Mouse (Mus musculus) CH12.LX (cell line): ENCODE results near the gene Gm9774. TPM values are rescaled to one million over a fixed set of nuclear protein-coding genes. Genes with fewer than 3 reads are reported as not detected.

Experiments
- DNase-seq: peaks from one replicate; pipeline ENCODE4 v3.0.0-alpha.2; 2013; ENCODE audit errors: extremely low read depth
- H3K27ac ChIP-seq: 2 replicates; pipeline ENCODE4 v1.5.1; 2012; ENCODE audit warnings: low read depth, mild to moderate bottlenecking, control low read depth, moderate library complexity; ENCODE audit not compliant: insufficient read depth
- H3K27me3 ChIP-seq: replicated peaks from 2 replicates; pipeline ENCODE3; 2012; ENCODE audit warnings: inconsistent platforms
- H3K36me3 ChIP-seq, 2 experiments: replicated peaks in 1 of 2; 2 replicates each; pipeline versions ENCODE3 to v1.6.1; 2012; ENCODE audit warnings: inconsistent platforms in 1 of 2, low read length in 1 of 2, mild to moderate bottlenecking in 1 of 2, mixed read lengths in 1 of 2, moderate library complexity in 1 of 2; ENCODE audit not compliant: control insufficient read depth in 1 of 2, insufficient read depth in 1 of 2
- H3K4me1 ChIP-seq, 2 experiments: 2 replicates each; pipeline ENCODE4 v1.6.1; 2012; ENCODE audit warnings: inconsistent platforms in 1 of 2, moderate library complexity in 1 of 2; ENCODE audit not compliant: insufficient read depth in 2 of 2, control insufficient read depth in 1 of 2
- H3K4me2 ChIP-seq: 2 replicates; pipeline ENCODE4 v1.6.1; 2012; ENCODE audit warnings: low read depth, mild to moderate bottlenecking, control low read depth; ENCODE audit not compliant: poor library complexity, insufficient read depth, severe bottlenecking
- H3K4me3 ChIP-seq, 3 experiments: fragments of 150-350 bp in 1 of 3; sonication (generic) in 1 of 3; replicated peaks in 1 of 3; 2 replicates each; pipeline versions ENCODE3 to v1.5.1; 2011 to 2012; ENCODE audit warnings: low read depth in 2 of 3, low read length in 2 of 3, mild to moderate bottlenecking in 2 of 3, moderate library complexity in 2 of 3, control low read depth in 1 of 3, improper control_type of control experiment in 1 of 3, inconsistent platforms in 1 of 3, mixed read lengths in 1 of 3; ENCODE audit not compliant: poor library complexity in 1 of 3
- H3K79me2 ChIP-seq: replicated peaks from 2 replicates; pipeline ENCODE4 v1.6.1; 2012; ENCODE audit warnings: mild to moderate bottlenecking, moderate library complexity; ENCODE audit not compliant: control insufficient read depth, poor library complexity, insufficient read depth, severe bottlenecking; ENCODE audit errors: extremely low read depth
- H3K9ac ChIP-seq: 2 replicates; pipeline ENCODE4 v1.6.1; 2012; ENCODE audit warnings: low read depth, mild to moderate bottlenecking, control low read depth, moderate library complexity; ENCODE audit not compliant: insufficient read depth
- H3K9me3 ChIP-seq: replicated peaks from 2 replicates; pipeline ENCODE3; 2012; ENCODE audit warnings: low read length, inconsistent platforms, mixed read lengths
- CHD1 ChIP-seq: IDR thresholded peaks from 2 replicates; pipeline ENCODE4 v1.6.1; 2012; ENCODE audit warnings: low read depth, low read length, improper control_type of control experiment, inconsistent platforms
- CTCF ChIP-seq, 2 experiments: IDR thresholded peaks in 1 of 2; conservative IDR thresholded peaks in 1 of 2; 2 replicates each; pipeline ENCODE4 v1.5.1; 2011 to 2012; ENCODE audit warnings: low read depth in 2 of 2, low read length in 2 of 2, improper control_type of control experiment in 1 of 2, inconsistent platforms in 1 of 2, mild to moderate bottlenecking in 1 of 2, moderate library complexity in 1 of 2
- ETS1 ChIP-seq: conservative IDR thresholded peaks from 2 replicates; pipeline ENCODE4 v1.6.1; 2012; ENCODE audit warnings: low read depth, mild to moderate bottlenecking, inconsistent platforms, low read length, improper control_type of control experiment, moderate library complexity
- HCFC1 ChIP-seq: IDR thresholded peaks from 2 replicates; pipeline ENCODE4 v1.6.1; 2012; ENCODE audit warnings: low read depth, mild to moderate bottlenecking, inconsistent platforms, low read length, improper control_type of control experiment
- IRF4 ChIP-seq: IDR thresholded peaks from 2 replicates; pipeline ENCODE4 v1.6.1; 2014; ENCODE audit warnings: low read depth, mild to moderate bottlenecking, inconsistent platforms, low read length, improper control_type of control experiment
- JUN ChIP-seq: IDR thresholded peaks from 2 replicates; pipeline ENCODE4 v1.6.1; 2011; ENCODE audit warnings: low read depth, mild to moderate bottlenecking, low read length, improper control_type of control experiment, moderate library complexity; ENCODE audit not compliant: insufficient read depth
- KAT2A ChIP-seq: IDR thresholded peaks from 2 replicates; pipeline ENCODE4 v1.6.1; 2012; ENCODE audit warnings: low read length, improper control_type of control experiment, inconsistent platforms; ENCODE audit not compliant: insufficient replicate concordance
- MAFK ChIP-seq: IDR thresholded peaks from 2 replicates; pipeline ENCODE4 v1.6.1; 2011; ENCODE audit warnings: low read length, improper control_type of control experiment; ENCODE audit not compliant: insufficient replicate concordance
- MAZ ChIP-seq: IDR thresholded peaks from 2 replicates; pipeline ENCODE4 v1.6.1; 2012; ENCODE audit warnings: low read depth, mild to moderate bottlenecking, inconsistent platforms, low read length, improper control_type of control experiment, moderate library complexity
- MEF2A ChIP-seq: IDR thresholded peaks from 2 replicates; pipeline ENCODE4 v1.6.1; 2014; ENCODE audit warnings: low read depth, mild to moderate bottlenecking, inconsistent platforms, low read length, improper control_type of control experiment, borderline replicate concordance
- MXI1 ChIP-seq: IDR thresholded peaks from 2 replicates; pipeline ENCODE4 v1.6.1; 2011; ENCODE audit warnings: mild to moderate bottlenecking, low read depth, low read length, improper control_type of control experiment
- MYC ChIP-seq: IDR thresholded peaks from 2 replicates; pipeline ENCODE4 v1.6.1; 2011; ENCODE audit warnings: low read depth, mild to moderate bottlenecking, improper control_type of control experiment, low read length
- NELFE ChIP-seq: IDR thresholded peaks from 2 replicates; pipeline ENCODE4 v1.6.1; 2011; ENCODE audit warnings: low read depth, low read length, improper control_type of control experiment
- PAX5 ChIP-seq: IDR thresholded peaks from 2 replicates; pipeline ENCODE4 v1.6.1; 2012; ENCODE audit warnings: low read length, inconsistent platforms, mixed read lengths
- POLR2A ChIP-seq: IDR thresholded peaks from 2 replicates; pipeline ENCODE4 v1.6.1; 2011; ENCODE audit warnings: low read depth, mild to moderate bottlenecking, improper control_type of control experiment, low read length
- POLR2AphosphoS2 ChIP-seq: IDR thresholded peaks from 2 replicates; pipeline ENCODE4 v1.6.1; 2011; ENCODE audit warnings: low read depth, low read length, improper control_type of control experiment
- RCOR1 ChIP-seq: conservative IDR thresholded peaks from 2 replicates; pipeline ENCODE4 v1.6.1; 2012; ENCODE audit warnings: low read depth, mild to moderate bottlenecking, inconsistent platforms, low read length, improper control_type of control experiment
- SIN3A ChIP-seq: IDR thresholded peaks from 2 replicates; pipeline ENCODE4 v1.6.1; 2012; ENCODE audit warnings: low read length, improper control_type of control experiment, inconsistent platforms
- SMC3 ChIP-seq: IDR thresholded peaks from 2 replicates; pipeline ENCODE4 v1.6.1; 2011; ENCODE audit warnings: low read depth, low read length, improper control_type of control experiment
- UBTF ChIP-seq: IDR thresholded peaks from 2 replicates; pipeline ENCODE4 v1.6.1; 2012; ENCODE audit warnings: low read depth, mild to moderate bottlenecking, inconsistent platforms, low read length, improper control_type of control experiment, moderate library complexity
- USF1 ChIP-seq: IDR thresholded peaks from 2 replicates; pipeline ENCODE4 v1.6.1; 2014; ENCODE audit warnings: low read depth, mild to moderate bottlenecking, inconsistent platforms, low read length, improper control_type of control experiment
- USF2 ChIP-seq: conservative IDR thresholded peaks from 2 replicates; pipeline ENCODE4 v1.6.1; 2011; ENCODE audit warnings: low read depth, low read length, improper control_type of control experiment
- ZC3H11A ChIP-seq: IDR thresholded peaks from 2 replicates; pipeline ENCODE4 v1.6.1; 2012; ENCODE audit warnings: low read depth, mild to moderate bottlenecking, inconsistent platforms, low read length, improper control_type of control experiment
- ZMIZ1 ChIP-seq: IDR thresholded peaks from 2 replicates; pipeline ENCODE4 v1.6.1; 2012; ENCODE audit warnings: low read depth, mild to moderate bottlenecking, inconsistent platforms, low read length, improper control_type of control experiment
- dilution Hi-C: fragments of 300-500 bp; cut with MboI; formaldehyde crosslinking; loops from 2 replicates; pipeline ENCODE4 v1.14.3; 2020; ENCODE audit warnings: low sequenced_read_pairs; ENCODE audit not compliant: extremely low pct_unique_long_range_greater_than_20kb, extremely low pct_ligation_motif_present
- in situ Hi-C: fragments of 300-500 bp; cut with MboI; formaldehyde crosslinking; loops from 3 replicates; pipeline ENCODE4 v1.14.3; 2019; ENCODE audit warnings: low sequenced_read_pairs, low pct_ligation_motif_present, low pct_unique_long_range_greater_than_20kb, mixed read lengths
- polyA plus RNA-seq: library from polyadenylated mRNA; unstranded; fragments of >175 nt; gene quantifications from 2 replicates; pipeline ENCODE4 v1.2.1, GENCODE M21; 2012; ENCODE audit warnings: low read depth; ENCODE audit not compliant: insufficient read length
- total RNA-seq, 2 experiments: library from RNA; depleted of rRNA; stranded (reverse); fragments of 300-350 nt in 1 of 2; fragments of >200 nt in 1 of 2; gene quantifications; 2 replicates each; pipeline ENCODE4 v1.2.3; 2012 to 2014

Gm9774 gene
- total and polyA plus RNA-seq, 3 experiments = 10.6 to 87.2 (median 11.9) TPM

DNA sequence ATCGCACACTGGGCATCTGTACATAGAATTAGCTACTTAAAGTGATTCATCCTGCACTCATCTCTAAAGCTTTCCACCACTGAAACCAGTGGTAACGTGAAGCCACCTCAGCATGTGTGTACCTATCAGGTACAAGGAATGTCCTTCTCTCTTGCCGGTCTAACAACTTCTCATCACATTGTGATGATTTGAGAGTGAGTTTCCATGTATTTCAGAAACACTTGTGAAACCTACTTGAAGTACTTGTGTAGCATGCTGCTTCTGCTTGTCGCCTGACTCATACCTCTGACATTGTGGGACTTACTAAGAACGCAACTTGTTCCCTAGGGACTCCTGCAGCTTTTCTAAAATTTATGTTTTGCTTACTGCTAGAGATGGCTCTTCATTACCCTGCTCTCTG lies 25.9 kb upstream of the Gm9774 start:
- TF ChIP-seq JUN (no peak), USF2 (no peak)
- H3K27ac ChIP-seq = no peak overlapping the region
- peaks cover 39% of the 10 kb centered on the region for H3K9me3 ChIP-seq
- no peaks in the 10 kb centered on the region for H3K4me1 ChIP-seq
- H3K27me3 ChIP-seq = no peaks in the 10 kb centered on the region
- no peak overlapping the region for H3K4me2 ChIP-seq
- no peaks in the 10 kb centered on the region for H3K36me3 ChIP-seq
- no peak overlapping the region for H3K9ac ChIP-seq
- in situ Hi-C loops (no loop called here), dilution Hi-C loops (no loop called here)
- no peaks in the 10 kb centered on the region; the same call in 1 of the 2 replicates for H3K79me2 ChIP-seq
- H3K4me3 ChIP-seq = no peak overlapping the region
- no peak for DNase-seq

DNA sequence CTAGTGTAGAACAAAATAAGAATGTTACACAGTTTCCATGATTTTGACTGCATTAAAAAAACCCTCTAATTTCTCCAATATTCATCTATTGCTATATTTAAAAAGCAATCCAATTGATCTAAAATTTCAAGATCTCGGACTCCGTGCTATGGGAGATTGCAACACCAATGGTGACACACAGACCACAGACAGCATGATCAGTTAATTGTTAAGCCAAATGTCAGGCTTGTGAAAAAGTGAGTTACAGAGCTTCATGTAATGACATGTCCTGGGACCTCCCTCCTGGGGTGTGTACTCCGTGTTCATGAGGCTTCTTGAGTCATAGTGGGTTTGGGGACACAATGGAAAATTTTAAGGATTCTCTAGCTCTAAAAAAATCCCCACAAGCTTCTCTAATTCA lies 11.0 kb upstream of the Gm9774 start:
- no peak overlapping the region for H3K9ac ChIP-seq
- H3K9me3 ChIP-seq = peaks cover 34% of the 10 kb centered on the region
- dilution Hi-C loops = no loop called here
- no peaks in the 10 kb centered on the region for H3K4me1 ChIP-seq
- H3K79me2 ChIP-seq = no peaks in the 10 kb centered on the region
- H3K27ac ChIP-seq = no peak overlapping the region
- H3K4me3 ChIP-seq = no peak overlapping the region
- DNase-seq = no peak
- in situ Hi-C loops = no loop called here
- H3K27me3 ChIP-seq = no peaks in the 10 kb centered on the region
- H3K36me3 ChIP-seq = no peaks in the 10 kb centered on the region
- TF ChIP-seq MAFK (no peak), MXI1 (no peak), HCFC1 (no peak), CTCF (conservative IDR thresholded peaks at IDR 0.05 in 1 of 2, IDR thresholded peaks at IDR 0.05 in 1 of 2; ENCODE audit: low read depth in 2 of 2, low read length in 2 of 2) (no peak), ZC3H11A (no peak), SMC3 (no peak), NELFE (no peak), IRF4 (no peak), ZMIZ1 (no peak), UBTF (no peak), ETS1 (no peak), MEF2A (no peak), MAZ (no peak)
- H3K4me2 ChIP-seq = no peak overlapping the region

DNA sequence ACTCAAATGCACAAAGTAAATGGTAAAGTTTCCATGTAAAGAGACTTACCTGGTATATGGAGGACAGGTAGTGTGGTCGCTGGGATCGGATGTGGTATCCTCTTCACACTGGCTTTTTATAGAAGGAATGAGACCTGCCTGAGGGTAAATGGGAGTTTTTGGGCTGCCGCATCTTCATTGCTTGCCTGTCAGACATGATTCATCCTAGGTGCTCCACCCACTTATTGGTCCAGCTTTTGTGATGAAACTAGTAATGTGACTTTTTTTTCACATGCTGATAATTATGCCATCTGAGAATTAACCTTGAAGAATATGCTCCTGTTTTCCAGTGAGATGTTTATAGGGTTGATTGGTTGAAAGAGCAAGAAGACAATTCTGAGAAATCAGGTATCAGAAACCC lies 9.5 kb upstream of the Gm9774 start, which contains the start of gene Sprr1b:
Sprr1b (minus strand) TSS at position 101 of the 400 bp plus-strand sequence.
- in situ Hi-C loops = no loop called here
- TF ChIP-seq RCOR1 (no peak), JUN (no peak), POLR2A (no peak), PAX5 (no peak), KAT2A (no peak), CHD1 (no peak), MYC (no peak), MAZ (no peak), MEF2A (no peak), SIN3A (no peak), NELFE (no peak), MXI1 (no peak), USF1 (no peak), UBTF (no peak), POLR2AphosphoS2 (no peak), SMC3 (no peak), MAFK (no peak)

More for the DNA sequence above, 9.5 kb upstream of the Gm9774 start, which contains the start of gene Sprr1b:
- Histone ChIP-seq H3K4me1 (no peaks in the 10 kb centered on the region), H3K27ac (no peak within 1 kb of the TSS), H3K9me3 (peaks cover 34% of the 10 kb centered on the region), H3K36me3 (no peaks in the 10 kb centered on the region), H3K27me3 (no peaks in the 10 kb centered on the region), H3K79me2 (no peaks in the 10 kb centered on the region), H3K4me3 (no peak within 1 kb of the TSS), H3K9ac (no peak within 1 kb of the TSS), H3K4me2 (no peak within 1 kb of the TSS)
- no peak for DNase-seq
- dilution Hi-C loops = no loop called here
